Mouse (Mus musculus): ENCODE data around the gene Shc2.
A peak's percentile ranks its signal among the peaks of the same experiment; 100 is the strongest.

The Shc2 gene

DNA sequence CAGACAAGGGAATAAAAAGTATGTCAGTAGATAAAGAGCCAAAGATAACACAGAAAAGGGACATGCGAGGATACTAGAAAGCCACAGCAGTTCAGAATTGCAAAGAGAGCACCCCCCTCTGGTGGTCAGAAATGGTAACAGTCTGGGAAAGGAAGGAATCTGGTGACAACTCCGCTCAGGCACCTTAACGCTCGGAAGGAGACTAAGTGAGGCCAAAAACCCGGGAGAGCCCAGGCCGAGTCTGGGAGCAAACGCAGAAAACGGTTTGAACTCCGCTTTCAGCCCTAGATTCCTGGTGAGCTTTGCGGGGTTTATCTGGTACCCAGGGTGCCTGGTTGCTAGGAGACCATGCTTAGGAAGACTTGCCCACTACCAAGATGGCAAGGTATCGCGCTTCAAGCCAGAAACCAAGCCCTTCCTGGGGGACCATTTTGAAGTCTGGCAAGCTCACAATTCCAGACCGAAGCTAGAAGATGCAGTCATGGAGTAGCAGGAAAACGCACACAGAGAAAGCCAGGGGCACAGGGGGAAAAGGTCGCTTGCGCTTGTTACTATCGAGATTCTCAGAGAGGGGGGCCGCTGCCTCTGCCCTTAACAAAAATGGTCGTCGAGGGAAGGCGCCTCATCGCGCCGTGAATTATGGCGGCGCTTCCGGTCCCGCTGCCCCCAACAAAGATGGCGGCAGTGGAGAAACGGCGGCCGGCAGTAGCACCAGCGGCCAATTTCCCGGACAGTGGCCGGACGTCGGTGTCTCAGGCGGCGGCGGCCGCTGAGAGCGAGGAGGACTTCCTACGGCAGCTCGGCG lies 31.3 kb upstream of the Shc2 start, which contains the start of gene Tpgs1:
Gene Tpgs1, plus strand, starts transcription at position 599 of the 805 bp plus-strand sequence.
- peak; percentile 83 for DNase-seq (ENCODE audit: low read depth)

DNA sequence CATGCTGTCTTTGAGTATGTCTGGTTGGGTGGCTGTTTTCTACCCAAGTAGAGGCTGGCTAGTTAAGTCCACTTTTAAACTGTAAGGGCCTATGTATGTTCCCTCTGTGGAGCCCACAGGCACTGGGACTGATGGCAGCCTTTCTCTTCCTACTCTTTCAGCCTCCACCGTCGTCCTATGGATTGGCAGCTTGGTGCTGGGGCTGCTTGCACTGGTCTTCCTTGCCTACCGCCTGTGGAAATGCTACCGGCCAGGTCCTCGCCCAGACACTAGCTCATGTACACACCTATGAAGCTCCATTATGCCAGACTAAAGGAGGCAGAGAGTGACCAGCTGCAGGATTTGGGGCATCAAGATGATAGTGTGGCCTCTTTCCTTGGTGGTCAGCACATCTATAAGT lies 30.4 kb upstream of the Shc2 start:
- no peak for DNase-seq (ENCODE audit: low read depth)

DNA sequence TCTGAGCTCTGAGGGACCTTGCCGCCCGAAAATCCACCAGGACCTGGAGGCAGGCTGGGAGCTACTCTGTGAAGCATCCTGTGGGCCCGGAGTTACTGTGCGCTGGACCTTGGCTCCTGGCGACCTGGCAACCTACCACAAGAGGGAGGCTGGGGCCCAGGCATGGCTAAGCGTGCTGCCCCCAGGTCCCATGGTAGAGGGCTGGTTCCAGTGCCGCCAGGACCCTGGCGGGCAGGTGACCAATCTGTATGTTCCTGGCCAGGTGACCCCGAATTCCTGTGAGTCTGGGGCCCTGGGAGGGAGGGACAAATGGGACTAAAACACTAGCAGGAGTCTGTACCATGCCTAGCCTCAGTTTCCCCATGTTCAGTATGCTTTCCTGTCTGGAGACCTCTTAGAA lies 28.8 kb upstream of the Shc2 start:
- no peak for DNase-seq (ENCODE audit: low read depth)

DNA sequence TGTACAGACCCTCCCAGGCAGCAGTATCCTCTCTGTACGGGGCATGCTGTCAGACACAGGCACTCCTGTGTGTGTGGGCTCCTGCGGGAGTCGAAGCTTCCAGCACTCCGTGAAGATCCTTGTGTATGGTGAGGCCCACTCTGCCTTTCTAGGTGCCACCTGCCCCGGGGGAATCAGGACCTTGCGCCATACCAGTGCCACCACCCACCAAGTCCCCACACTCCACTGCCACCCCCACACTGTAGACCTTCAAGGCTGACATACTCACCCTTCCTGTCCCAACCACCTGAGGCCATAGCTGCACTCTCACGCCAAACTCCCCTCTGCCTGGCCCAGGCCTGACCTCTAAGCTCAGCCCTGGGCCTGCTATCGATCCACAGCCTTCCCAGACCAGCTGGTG lies 27.3 kb upstream of the Shc2 start:
- no peak for DNase-seq (ENCODE audit: low read depth)

DNA sequence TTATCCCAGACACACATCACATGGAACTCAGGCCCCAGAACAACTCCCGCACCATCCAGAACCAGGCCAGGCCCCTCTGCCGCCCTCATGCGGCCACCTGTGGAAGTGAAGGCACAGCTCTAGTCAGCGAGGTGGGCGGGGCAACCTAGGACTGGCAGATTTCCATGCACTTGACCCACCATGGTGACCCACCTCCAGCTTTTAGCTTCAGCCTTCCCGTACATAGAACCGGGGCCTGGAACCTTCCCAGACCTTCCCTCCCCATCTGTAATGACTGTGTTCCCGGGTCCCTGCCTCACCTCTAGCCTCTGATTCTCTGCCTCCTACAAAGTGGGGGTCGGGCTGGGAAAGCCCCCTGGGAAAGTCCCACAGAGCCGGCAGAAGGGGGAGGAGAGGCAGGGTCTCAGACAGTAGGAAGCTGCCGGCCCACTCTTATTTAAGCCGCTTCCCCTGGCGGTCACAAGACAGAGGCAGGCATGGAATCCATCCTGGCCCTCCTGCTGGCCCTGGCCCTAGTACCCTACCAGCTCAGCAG lies 26.5 kb upstream of the Shc2 start, which contains the start of gene Madcam1:
Gene Madcam1, plus strand, starts transcription at position 429 of the 535 bp plus-strand sequence.
- DNase-seq (ENCODE audit: low read depth), result peak; percentile 55

DNA sequence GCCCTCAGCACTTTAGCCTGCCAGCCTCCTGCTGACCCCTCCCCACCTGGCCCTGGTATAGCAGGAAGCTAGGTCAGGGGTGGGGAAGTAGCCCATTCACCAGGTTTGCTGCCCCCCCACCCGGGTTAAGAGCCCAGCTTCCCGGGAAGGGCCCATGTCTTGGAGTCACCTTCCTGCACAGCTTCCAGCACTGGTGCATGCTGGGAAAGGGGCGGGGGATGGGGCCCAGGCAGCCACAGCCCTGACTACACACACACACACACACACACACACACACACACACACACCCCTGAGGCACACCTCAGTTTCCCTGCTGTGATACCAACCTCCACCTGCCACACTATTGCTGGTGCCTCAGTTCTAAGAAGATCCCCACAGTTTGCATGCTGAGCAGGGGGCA lies 24.1 kb upstream of the Shc2 start:
- DNase-seq (ENCODE audit: low read depth), result no peak

DNA sequence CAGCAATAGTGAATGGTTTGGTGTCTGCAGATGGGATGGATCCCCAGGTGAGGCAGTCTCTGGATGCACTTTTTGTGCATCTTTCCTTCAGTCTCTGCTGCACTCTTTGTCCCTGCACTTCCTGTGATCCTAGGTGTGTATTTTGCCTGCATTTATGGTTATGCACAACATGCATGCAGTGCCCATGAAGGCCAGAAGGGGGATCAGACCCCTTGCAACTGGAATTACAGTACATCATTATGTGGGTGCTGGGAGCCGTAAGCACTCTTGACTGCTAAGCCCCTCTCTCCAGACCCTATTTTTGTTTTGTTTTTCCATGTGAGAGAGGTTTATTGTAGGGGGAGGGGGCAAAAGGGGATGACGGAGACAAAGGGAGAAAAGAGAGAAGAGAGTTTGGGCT lies 22.6 kb upstream of the Shc2 start:
- DNase-seq (ENCODE audit: low read depth), result no peak

DNA sequence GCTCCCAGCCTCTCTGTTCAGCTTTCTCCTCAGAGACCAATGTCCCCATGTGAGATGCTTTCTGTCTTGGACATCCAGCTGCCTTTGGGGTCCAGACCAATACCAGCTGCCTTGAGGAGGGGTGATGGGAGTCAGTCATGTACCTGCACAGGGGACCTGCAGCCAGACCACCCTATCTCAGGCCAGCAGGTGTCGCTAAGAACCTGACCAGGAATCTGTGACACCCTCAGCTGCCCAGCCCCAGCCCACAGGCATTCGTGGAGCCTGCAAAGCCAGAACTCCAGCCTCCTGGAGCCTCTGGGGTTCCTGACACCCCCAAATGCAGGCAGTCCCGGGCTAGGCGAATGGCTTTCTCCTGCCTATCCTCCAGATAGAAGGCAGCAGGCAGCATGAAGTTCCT lies 21.1 kb upstream of the Shc2 start:
- no peak for DNase-seq (ENCODE audit: low read depth)

DNA sequence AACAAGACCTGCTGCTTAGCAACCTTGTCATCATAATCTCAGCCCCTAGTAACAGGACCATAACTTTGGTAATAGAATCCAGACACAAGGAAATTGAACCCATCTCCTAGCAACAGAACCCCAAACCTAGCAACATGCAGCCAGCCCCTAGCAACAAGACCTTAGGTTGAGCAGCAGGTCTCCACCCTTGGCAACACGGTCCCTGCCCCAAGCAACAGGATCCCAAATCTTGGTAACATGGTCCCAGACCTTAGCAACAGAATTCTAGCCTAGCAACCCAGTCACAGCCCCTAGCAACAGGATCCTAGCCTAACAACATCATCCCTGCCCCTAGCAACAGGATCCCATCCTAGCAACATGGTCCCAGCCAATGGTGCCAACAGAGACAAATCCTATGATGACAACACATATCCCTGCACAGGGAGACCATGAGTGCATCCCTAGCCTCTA lies 17.3 kb upstream of the Shc2 start:
- no peak for DNase-seq (ENCODE audit: low read depth)

DNA sequence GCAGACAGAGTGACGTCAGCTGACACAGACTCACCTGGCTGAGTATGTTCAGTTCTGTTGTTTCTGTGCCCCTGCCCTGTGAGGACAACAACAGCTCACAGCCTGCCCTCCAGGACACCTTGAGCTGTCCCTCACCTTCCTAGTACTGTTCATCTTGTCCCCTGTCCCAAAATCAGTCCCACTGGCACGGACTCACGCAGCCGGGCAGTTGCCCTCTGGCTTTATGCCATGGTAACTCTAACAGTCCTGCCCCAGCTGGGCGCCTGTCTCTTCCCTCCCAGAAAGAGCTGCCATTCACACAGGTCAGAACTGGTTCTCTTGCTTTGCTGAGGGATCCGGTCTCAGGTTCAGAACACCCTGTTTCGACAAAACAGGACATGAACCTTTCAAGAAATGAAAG lies 15.1 kb upstream of the Shc2 start:
- no peak for DNase-seq (ENCODE audit: low read depth)

DNA sequence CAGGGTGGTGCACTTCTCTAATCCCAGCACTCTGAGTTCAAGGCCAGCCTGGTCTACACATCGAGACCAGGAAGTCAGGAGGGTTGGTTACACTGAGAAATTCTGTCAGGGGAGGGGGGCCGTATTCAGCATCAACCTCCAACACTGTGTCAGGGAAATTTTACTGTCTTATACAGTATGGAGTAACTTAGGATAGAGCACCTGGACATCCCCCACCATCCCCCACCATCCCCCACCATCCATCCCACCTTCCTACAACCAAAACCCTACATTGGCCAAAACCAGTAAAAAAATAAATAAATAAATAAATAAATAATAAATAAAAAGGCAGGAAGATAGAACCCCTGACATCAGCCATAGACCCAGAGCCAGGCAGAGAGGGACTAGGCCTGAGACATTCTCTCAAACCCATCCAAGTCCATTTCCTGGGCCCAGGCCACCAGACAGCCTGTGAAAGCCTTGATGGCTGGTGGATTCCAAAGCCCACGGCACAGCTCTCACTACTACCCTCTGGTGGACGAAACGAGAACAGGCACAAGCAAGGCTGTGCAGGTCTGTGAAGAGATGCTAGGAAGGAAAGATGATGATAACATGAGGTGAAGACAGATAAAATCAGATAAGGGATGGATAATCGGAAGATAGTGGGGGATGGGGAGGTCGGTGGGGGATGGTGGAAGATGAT lies 11.5 kb upstream of the Shc2 start:
- peak; percentile 54 for DNase-seq (ENCODE audit: low read depth)

DNA sequence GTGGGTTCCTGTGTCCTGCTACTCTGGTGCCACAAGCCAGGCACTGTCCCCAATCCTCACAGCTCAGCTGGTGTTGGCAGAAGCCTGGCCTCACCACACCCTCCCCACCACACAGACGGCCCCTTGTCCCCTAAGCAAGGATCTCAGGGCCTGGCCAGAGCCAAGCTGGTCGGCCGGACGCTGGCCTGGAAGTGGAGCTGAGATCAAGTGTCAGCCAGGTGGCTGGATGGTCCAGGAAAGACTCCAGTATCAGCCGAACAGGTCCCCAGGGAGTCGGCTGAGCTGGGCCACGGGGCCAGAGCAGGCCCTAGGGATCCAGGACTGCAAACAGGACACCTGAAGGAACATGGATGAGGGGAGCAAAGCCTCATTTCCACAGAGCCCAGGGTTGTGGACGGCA lies 8.0 kb upstream of the Shc2 start, which contains the start of gene Odf3l2:
Gene Odf3l2, minus strand, starts transcription at position 28 of the 400 bp plus-strand sequence.
- DNase-seq (ENCODE audit: low read depth), result no peak

DNA sequence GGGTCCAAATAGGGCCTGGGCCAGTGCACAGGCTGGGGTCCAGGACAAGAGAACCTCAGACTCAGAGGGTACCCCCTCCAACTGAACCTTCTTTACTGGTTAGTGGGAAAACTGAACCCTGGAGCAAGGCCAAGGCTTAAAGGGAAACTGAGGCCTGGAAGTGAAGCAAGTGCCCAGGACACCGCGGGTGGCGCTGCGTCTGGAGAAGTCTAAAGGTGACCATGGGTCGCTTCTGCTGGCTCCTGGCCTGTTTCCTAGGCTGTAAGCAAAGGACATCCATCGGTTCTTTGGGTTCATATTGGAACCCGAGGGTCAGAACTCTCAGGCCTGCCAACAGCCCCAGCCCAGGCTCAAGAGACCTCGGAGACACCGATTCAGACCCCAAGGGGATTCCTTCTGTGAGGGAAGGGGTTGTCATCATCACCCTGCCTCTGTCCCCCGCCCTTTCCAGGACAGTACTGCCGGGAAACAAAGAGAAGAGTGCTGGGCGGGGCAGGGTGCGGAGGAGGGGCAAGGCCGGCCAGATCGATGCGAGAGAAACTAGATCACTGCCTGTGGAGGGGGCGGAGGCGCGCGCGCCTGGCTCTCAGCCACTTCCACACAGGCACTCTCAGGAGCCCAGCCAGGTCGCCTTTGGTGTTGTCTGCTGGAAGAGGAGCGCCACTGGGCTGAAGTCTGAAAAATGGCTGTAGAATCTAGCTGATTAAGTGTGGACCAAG lies 927 bp upstream of the Shc2 start:
- no peak for DNase-seq (ENCODE audit: low read depth)

DNA sequence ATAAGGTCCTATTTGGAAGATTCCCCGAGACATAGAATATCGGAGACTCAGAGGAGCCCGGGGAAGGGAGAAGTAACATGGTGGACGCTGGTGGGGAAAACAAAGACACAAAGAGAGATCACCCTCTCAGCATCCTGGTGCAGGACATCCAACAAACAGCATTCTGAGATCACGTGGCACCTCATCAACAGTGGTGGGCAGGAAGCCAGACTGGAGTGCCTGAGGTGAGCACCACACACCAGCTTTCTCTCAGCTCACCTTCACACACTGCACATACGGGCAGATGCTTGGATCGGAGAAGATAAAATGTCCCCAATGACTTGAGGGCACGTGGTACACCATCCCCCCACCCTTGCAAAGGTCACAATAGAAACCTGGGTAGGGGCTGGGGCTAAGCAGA lies 1.4 kb downstream of the Shc2 start:
- no peak for DNase-seq (ENCODE audit: low read depth)

DNA sequence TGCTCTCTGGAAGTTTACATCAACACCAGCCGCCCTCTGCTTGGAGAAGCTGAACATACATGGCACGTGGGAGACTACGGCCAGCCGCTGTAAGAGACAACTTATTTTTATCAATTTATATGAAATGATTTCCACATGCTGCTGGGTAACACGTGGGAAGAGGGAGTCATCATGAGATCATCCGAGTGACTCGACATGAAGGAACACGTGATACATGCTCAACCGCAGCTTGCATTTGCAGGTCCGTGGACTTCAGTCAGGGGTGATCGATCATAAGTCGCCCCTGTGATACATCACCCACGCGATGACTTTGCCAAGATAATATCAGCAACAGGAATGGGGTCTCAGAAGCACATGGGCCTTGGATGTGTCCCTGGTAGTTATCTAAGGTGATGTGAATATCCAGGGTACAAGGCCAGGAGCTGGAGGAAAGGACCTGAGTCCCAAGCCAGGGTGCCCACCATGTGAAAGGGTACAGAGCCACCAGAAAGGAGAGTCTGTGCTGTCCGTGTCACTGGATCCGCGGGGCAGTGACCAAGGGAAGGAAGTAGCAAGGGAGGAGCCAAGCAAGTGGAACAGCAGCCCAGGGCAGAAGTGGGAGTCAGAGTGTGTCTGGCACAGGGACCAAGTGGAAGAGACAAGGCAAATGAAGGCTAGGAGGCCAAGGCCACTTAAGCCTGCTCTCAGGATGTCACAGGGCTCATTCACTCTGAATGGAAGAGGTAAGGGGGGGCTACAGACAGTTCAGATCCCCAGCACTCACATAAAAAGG lies 4.5 kb downstream of the Shc2 start:
- DNase-seq (ENCODE audit: low read depth), result no peak

DNA sequence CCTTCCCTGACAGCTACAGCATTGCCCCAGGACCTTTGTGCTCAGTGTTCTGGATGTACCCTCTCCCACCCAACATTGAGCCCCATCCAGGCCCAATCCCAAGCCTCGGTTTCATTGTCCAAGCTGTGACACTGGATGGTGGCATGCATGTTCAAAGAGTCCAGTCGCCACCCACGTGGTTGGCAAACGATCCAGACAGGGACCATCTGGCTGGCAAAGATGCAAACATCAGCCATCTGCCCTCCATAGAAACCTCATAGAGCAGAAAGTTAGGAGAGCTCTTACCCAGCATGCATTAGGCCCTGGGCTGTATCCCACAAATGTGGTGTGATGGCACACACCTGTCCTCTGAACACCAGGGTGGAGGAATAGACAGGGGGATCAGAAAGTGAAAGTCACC lies 6.3 kb downstream of the Shc2 start:
- no peak for DNase-seq (ENCODE audit: low read depth)

DNA sequence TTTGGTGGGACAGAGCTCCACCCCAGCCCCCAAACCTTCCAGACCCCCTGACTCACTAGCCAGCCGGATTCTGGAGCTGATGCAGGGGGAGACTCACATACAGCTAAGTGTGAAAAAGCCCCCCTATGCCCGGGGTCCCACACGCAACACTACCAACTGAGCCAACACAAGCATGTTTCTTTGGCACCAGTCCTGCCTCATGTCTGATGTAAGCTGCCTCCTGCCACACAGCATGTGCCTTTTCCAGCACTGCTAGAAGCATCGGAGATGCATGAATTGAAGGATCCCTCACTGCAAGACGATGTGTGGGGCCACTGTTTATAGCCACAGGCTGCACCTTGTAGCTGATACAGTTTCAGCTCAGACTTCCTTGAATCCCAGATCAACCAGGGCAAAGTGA lies 9.3 kb downstream of the Shc2 start:
- DNase-seq (ENCODE audit: low read depth), result no peak

DNA sequence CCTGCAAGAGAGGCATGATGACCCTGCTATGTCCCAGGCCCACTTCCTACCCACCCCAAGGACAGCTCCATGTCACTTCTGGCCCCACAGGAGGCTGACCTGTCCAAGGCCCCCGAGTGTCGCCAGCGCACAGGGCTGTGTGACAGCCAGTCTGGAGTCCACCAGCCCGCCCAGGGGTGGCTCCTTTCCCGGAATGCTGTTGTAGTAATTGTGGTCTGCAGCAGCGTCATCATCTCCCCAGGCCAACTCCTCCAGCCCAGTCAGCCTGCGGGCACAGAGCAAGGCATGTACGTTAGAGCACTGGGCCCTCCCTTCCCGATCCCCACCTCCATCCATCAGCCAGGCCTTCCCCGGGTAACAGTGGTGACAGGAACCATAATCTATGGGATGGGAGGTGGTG lies 11.6 kb downstream of the Shc2 start:
- DNase-seq (ENCODE audit: low read depth), result no peak

DNA sequence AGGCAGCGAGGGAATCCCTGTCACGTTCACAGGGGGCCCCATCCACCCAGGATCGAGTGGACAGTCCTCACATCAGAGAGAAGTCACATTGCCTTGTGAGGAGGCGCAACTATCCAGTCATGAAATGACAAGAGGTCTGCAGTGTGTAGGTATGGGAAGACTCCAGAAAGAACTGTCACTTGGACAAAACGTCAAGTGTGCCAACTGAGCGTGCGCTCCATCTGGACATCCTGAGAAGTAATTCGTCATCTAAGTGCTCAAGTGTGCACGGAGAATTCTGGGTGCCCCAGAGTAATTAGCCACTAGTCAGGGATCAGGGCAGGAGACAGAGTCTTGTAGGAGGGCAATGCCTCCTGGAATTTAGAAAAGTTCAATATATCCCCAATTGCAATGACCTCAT lies 12.3 kb downstream of the Shc2 start:
- DNase-seq (ENCODE audit: low read depth), result no peak

DNA sequence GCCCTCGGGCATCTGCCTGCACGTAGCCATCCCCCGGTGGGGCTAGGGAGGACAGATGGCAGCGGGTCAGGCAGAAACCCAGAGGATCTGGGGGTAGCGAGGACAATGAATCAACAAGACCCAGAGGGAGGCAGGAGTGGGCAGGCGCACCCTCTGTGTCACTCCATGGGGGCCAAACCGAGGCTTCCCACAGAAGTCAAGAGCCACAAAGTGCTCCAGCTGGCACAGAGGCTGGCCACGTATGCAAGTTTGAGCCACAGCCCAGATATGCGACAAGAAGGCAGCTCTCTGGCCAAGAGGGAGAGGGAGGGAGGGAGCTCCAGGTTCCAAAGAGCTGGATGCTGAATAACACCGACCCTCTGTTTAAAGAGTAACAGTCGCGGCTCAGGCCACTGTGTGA lies 13.8 kb downstream of the Shc2 start:
- no peak for DNase-seq (ENCODE audit: low read depth)

DNA sequence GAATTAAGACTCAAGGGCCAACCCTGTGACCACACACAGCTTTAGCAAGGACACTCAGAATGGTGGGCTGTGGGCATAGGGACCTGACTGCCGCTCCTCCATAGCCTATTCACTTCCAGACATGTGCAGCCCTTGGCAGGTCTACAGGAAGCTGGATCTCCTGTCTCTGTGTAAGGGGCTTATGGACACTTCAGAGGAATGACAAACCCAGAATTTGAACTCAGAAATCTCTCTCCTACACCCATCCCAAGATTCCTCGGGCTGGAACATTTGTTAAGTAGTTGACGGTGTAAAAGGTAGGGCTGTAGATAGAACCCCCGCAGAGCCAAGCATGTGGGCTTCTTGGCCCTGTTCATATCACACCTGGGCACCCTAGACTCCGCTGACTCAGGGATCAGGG lies 21.3 kb downstream of the Shc2 start:
- no peak for DNase-seq (ENCODE audit: low read depth)

DNA sequence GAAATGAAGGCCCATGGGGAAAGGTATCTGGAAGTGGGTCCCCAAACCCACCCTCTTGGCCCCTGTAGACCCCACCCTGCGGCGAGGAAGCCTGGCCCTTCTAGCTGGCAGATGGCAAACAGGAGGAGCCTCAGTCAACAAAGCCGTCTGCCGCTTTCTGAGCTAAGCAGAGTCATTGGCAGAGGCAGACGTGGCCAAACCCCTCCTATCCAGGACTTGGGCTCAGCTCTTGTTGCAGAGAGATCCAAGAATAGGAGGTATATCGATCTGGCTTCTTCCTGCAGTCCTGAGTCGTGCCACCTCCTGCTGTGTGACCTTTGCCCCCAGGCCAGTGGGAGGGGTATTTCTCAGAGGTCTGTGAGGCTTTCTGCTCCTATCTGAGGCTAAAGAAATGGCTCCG lies 21.9 kb downstream of the Shc2 start:
- DNase-seq (ENCODE audit: low read depth), result no peak

Measured in c-Kit-positive CD71-positive TER-119-negative erythroid progenitor cells, embryonic 14.5 days (primary cell).